Mouse (Mus musculus): ENCODE measurements around the gene Slc38a3. TPM values are rescaled to one million over a fixed set of nuclear protein-coding genes. Genes with fewer than 3 reads are reported as not detected.

Gene Slc38a3
- polyA plus RNA-seq, 1 experiment from 2014 or later = 5.3 TPM

DNA sequence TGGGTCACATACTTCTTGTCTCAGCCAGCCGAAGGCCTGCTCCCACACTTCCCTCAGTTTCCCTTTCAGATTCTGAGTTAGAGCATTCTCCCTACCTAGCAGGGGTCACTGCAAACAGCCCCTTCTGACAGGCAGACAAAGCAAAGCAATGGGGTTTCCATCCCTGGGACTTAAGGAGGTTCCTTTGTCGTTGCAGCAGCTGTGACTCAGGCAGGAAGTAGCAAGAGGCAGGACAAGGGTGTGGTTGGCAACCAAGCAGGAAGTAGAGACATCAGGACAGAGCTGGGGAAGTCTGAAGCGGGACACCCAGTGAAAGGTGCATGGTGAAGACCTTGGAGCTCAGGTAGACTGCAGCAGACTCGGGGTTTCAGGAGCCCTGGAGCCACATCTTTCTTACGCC, 44.8 kb downstream of the Slc38a3 start:
- no peak overlapping the region for H3K4me3 ChIP-seq
- peaks cover 68% of the 10 kb centered on the region for H3K36me3 ChIP-seq
- peaks cover 41% of the 10 kb centered on the region for H3K4me1 ChIP-seq
- WGBS = 80% methylated on average over 5 of the region's 5 CpGs
- no peak for ATAC-seq (ENCODE audit: low FRiP score, low read depth)
- H3K9me3 ChIP-seq = no peaks in the 10 kb centered on the region
- no peak overlapping the region for H3K27ac ChIP-seq
- no peaks in the 10 kb centered on the region for H3K27me3 ChIP-seq
- no peak overlapping the region for H3K4me2 ChIP-seq (replicated peaks)
- H3K9ac ChIP-seq = peak overlapping the region; percentile 35; the same call in 1 of the 2 replicates

DNA sequence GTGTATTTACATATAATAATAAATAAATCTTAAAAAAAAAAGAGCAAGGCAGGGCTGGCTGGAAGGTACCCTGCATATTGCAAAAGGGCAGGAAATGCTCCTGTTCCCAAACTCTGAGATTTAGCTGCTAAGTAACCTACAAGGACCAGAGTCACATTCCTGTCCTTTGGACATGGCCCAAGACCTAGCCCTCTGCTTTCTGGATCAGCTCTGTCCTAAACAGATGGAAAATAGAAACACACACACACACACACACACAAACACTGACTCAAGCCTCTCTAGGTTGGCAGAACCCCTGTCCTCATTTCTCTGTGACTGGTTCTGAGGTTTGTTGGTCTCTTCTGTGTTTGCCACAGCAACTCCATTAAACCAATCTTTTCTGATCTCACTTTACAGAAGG, 48.4 kb downstream of the Slc38a3 start:
- no peak overlapping the region for H3K4me3 ChIP-seq
- H3K4me2 ChIP-seq (replicated peaks) = no peak overlapping the region
- ATAC-seq (ENCODE audit: low FRiP score, low read depth) = no peak
- H3K36me3 ChIP-seq = peaks cover 84% of the 10 kb centered on the region
- peaks cover 6% of the 10 kb centered on the region; the same call in 1 of the 2 replicates for H3K4me1 ChIP-seq
- no peak overlapping the region for H3K9ac ChIP-seq
- no peak overlapping the region for H3K27ac ChIP-seq
- no peaks in the 10 kb centered on the region for H3K27me3 ChIP-seq
- no peaks in the 10 kb centered on the region for H3K9me3 ChIP-seq

DNA sequence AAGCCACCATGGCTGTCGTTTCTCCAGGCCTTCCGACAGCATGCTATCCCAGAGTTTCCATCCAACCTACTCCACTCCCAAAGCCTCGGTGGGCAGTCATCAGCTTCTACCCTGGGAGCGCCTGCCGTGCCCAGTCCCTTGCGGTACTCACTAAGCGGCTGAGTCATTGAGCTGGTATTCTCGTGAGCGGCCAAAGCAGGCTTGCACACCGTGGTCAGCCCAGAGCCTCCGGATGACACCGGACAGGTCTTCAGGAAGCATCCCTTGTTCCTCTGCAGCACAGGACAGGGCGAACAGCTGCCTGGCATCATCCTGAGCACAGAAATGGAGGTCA, 49.8 kb downstream of the Slc38a3 start:
- H3K36me3 ChIP-seq = peaks cover 86% of the 10 kb centered on the region
- no peaks in the 10 kb centered on the region for H3K9me3 ChIP-seq
- 0 out of 2 replicates have a peak overlapping the region, but pooled peaks have one; percentile 15 for H3K27ac ChIP-seq
- H3K4me2 ChIP-seq (replicated peaks) = no peak overlapping the region
- ATAC-seq (ENCODE audit: low FRiP score, low read depth) = no peak
- no peak overlapping the region for H3K4me3 ChIP-seq
- no peak overlapping the region for H3K9ac ChIP-seq
- H3K4me1 ChIP-seq = no peaks in the 10 kb centered on the region
- no peaks in the 10 kb centered on the region for H3K27me3 ChIP-seq
- WGBS = 81% methylated on average over 13 of the region's 13 CpGs

DNA sequence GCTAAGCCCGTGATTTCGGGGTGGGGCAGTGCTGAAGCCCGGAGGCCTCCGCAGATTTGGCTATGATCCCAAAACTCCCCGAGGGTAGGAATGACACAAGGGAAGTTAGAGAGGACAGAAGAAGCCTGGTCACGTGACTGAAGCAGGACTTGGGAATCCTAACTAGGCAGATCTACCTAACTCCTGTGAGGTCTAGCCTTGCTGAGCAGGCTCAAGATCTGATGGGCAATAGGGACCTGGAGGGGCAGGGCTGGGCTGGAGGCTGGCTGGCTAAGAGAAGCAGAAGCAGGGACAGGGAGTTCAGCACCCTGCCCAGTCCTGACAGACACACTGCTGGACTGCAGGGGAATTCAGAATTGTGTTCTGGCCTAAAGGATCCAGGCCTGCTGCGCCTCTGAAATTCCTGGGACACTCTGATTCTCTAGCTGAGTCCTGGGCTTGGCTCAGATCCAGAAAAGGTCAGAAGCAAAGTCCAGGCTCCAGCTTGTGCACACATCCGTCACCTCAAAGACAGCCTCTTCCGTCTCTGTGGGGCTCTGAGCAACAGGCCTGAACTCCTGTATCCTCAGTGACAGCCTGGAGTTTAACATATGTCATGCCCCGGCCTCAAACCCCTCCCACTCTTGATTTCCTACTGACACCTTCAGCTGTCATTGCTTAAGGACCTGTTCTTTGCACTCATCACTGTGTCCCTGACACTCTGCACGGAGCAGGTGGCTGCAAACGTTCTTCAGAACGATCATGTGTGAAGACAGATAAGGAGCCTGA, 50.4 kb downstream of the Slc38a3 start:
- no peak overlapping the region for H3K4me2 ChIP-seq (replicated peaks)
- H3K4me1 ChIP-seq = no peaks in the 10 kb centered on the region
- no peak for ATAC-seq (ENCODE audit: low FRiP score, low read depth)
- H3K4me3 ChIP-seq = no peak overlapping the region
- 66% methylated on average over 13 of the region's 13 CpGs for WGBS
- no peaks in the 10 kb centered on the region for H3K27me3 ChIP-seq
- H3K9me3 ChIP-seq = no peaks in the 10 kb centered on the region
- peaks cover 86% of the 10 kb centered on the region for H3K36me3 ChIP-seq
- H3K9ac ChIP-seq = no peak overlapping the region
- H3K27ac ChIP-seq = no peak overlapping the region

DNA sequence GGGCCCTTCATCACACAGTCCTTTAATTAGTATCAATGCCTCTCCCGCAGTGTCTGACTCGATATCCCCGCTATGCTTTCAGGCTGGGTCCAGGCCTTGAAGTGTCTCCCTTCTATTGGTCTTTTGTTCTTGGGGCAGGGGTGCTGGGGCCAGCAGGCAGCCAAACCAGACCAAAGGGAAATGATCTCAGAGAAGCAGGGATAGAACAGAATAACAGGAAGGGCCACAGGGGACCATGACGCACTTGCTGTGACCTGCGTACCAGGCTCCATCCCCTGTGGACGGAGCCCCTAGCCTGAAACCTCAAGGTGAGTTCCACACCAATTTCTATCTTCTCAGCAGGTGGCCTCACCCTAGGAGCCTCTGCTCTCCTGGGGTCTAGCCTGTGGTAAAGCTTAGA, 51.2 kb downstream of the Slc38a3 start:
- Histone ChIP-seq H3K9me3 (no peaks in the 10 kb centered on the region), H3K4me3 (no peak overlapping the region), H3K36me3 (peaks cover 81% of the 10 kb centered on the region), H3K4me2 (replicated peaks) (no peak overlapping the region), H3K27me3 (no peaks in the 10 kb centered on the region), H3K27ac (no peak overlapping the region), H3K9ac (no peak overlapping the region), H3K4me1 (peaks cover 1% of the 10 kb centered on the region)
- WGBS = 90% methylated on average over 6 of the region's 6 CpGs
- no peak for ATAC-seq (ENCODE audit: low FRiP score, low read depth)

DNA sequence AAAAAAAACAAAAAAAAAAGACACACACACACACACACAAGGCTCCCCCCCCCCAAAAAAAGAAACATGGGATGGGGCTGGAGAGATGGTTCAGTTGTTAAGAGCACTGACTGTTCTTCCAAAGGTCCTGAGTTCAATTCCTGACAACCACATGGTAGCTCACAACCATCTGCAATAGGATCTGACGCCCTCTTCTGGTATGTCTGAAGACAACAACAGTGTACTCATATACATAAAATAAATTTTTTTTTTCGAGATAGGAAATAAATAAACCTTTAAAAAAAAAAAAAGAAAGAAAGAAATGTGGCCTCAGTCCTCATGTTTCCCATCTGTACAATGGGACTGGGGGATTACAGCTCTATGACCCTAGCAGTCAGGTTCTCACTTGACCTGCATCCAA, 51.9 kb downstream of the Slc38a3 start:
- no peak for ATAC-seq (ENCODE audit: low FRiP score, low read depth)
- 79% methylated on average over 2 of the region's 2 CpGs for WGBS
- H3K9ac ChIP-seq = no peak overlapping the region
- no peak overlapping the region for H3K27ac ChIP-seq
- no peak overlapping the region for H3K4me3 ChIP-seq
- H3K36me3 ChIP-seq = peaks cover 75% of the 10 kb centered on the region
- peaks cover 4% of the 10 kb centered on the region for H3K4me1 ChIP-seq
- no peak overlapping the region for H3K4me2 ChIP-seq (replicated peaks)
- H3K9me3 ChIP-seq = no peaks in the 10 kb centered on the region
- no peaks in the 10 kb centered on the region for H3K27me3 ChIP-seq

DNA sequence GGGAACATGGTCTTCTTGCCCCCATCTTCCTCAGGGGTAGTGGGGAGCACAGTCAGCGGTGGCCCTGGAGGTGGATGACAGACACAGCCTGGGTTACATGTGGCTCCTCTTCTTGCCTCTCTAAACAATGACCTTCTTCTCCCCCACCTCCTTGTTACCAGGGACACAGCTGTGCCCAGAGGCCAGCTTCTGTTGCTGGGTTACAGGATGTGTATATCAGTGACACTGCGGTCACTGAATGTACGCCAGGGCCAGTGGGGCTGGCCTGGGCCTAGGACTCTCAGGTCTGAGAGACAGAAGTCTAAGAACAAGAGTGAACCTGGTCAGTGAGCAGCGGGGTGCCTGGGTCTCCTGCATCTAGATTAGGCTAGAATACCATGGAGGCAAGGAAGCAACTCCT, 54.3 kb downstream of the Slc38a3 start:
- H3K9ac ChIP-seq = no peak overlapping the region
- H3K4me1 ChIP-seq = peaks cover 28% of the 10 kb centered on the region
- 93% methylated on average over 4 of the region's 4 CpGs for WGBS
- ATAC-seq (ENCODE audit: low FRiP score, low read depth) = no peak
- H3K9me3 ChIP-seq = no peaks in the 10 kb centered on the region
- peaks cover 62% of the 10 kb centered on the region for H3K36me3 ChIP-seq
- H3K27me3 ChIP-seq = no peaks in the 10 kb centered on the region
- no peak overlapping the region for H3K4me3 ChIP-seq
- no peak overlapping the region for H3K27ac ChIP-seq
- H3K4me2 ChIP-seq (replicated peaks) = no peak overlapping the region

DNA sequence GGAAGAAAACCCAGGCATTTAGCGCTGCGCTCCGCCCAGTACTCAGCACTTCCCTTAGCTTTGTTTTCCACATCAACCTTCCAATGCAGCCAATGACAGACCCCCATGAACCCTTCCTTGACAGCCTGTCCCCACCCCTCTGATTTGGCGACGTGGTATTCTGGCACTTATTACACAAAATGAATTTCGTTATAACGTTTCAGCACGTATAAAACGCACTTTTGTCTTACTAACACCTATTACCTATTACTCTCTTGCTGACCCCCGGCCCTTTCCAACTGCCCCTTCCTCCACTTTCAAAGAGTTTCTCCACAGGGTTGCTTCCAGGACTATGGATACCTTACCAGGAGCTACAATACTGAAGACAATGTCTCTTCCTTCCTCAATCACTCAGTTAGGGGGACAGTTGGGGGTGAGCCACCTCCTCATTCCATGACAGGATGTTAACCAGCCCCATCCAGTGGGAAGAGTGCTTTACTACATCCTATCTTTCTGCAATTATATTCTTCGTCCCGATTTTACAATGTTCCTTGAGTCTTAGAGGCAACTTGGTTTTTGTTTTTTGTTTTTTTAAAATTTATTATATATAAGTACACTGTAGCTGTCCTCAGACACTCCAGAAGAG, 56.3 kb downstream of the Slc38a3 start:
- no peaks in the 10 kb centered on the region for H3K27me3 ChIP-seq
- peak overlapping the region; percentile 40 for H3K4me3 ChIP-seq
- ATAC-seq (ENCODE audit: low FRiP score, low read depth) = 0 out of 2 replicates have a peak, but pooled peaks have one; percentile 2
- H3K4me1 ChIP-seq = peaks cover 46% of the 10 kb centered on the region
- H3K4me2 ChIP-seq (replicated peaks) = peak overlapping the region; percentile 70
- WGBS = 11% methylated on average over 12 of the region's 12 CpGs
- peak overlapping the region; percentile 82; the same call in 1 of the 2 replicates for H3K27ac ChIP-seq
- H3K9ac ChIP-seq = peak overlapping the region; percentile 51
- no peaks in the 10 kb centered on the region for H3K9me3 ChIP-seq
- H3K36me3 ChIP-seq = peaks cover 43% of the 10 kb centered on the region

DNA sequence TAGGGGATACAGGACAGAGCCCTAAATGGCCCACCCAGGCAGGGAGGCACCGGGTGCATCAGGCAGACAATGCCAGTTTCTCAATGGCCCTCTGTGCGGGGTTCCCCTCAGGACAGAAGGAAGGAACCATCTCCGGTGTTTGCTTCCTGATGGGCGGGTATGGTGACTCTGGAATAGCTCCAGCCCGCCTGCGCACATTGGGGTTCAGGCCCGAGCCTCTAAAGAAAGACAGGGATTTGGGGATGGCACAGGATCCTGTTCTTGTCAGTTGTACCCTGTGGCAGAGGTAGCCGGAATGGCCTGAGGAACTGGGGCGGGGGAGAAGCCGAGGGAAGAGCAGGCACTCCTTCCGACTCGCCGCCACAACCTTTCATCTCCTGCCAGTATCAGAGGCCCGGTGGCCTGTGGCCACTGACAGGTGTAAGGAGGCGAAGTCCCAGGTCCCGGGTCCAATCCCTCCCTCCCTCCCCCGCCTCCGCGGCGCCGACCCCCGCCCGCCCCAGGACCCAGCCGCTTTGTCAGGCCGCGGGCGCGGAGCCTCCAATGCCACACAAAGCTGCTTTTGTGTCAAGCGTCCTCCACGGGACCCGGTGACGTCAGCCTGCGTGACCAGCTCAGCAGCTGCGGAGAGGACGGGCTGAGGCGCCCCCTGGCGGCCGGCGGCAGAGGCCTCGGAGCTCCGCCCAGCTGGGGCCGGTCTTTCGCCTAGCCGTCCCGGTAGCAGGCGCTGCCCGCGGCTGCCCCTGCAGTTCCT, 57.0 kb downstream of the Slc38a3 start:
- peak overlapping the region; percentile 66 for H3K9ac ChIP-seq
- H3K4me1 ChIP-seq = peaks cover 53% of the 10 kb centered on the region
- ATAC-seq (ENCODE audit: low FRiP score, low read depth) = peak; percentile 90
- peak overlapping the region; percentile 40 for H3K4me3 ChIP-seq
- no peaks in the 10 kb centered on the region for H3K9me3 ChIP-seq
- H3K27ac ChIP-seq = peak overlapping the region; percentile 93
- peak overlapping the region; percentile 70 for H3K4me2 ChIP-seq (replicated peaks)
- no peaks in the 10 kb centered on the region for H3K27me3 ChIP-seq
- 7% methylated on average over 45 of the region's 48 CpGs for WGBS
- peaks cover 36% of the 10 kb centered on the region for H3K36me3 ChIP-seq

DNA sequence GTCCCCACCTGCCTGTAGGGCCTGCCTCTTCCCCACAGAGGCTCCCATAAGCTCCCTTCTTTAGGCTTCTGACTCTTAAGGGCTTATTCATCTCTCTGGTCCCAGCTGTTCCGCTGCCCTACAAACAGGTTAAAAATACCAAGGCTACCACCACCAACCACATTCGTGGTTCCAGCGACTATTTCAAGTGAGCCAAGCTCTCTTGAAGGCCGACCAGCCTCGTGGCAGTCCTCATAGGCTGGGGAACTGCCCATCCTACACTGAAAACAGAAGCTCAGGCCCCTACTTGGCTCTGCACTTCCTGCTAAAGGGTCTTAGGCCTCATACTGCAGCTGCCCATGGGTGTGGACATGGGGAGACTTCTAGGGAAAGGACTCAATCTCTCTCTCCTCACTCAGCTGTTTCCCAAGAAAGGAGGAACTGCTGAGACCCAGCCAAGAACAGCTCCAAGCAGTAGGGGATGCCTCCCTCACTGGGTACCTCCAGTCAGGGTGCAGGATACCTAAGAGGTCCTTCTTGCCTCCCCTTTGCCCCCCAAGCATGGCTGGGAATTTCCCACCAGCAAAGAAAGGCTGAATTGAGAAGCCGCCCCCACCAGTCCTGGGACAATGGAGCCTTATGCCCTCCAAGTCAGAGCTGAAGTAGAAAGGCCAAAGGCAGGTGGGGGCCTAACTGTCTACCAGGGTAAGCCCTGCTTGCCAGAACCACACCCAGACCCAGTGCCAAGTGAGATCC, 57.7 kb downstream of the Slc38a3 start:
- Histone ChIP-seq H3K4me1 (peaks cover 61% of the 10 kb centered on the region), H3K27me3 (no peaks in the 10 kb centered on the region), H3K4me2 (replicated peaks) (peak overlapping the region; percentile 70), H3K4me3 (peak overlapping the region; percentile 40), H3K9me3 (no peaks in the 10 kb centered on the region), H3K27ac (peak overlapping the region; percentile 93), H3K36me3 (peaks cover 31% of the 10 kb centered on the region), H3K9ac (peak overlapping the region; percentile 66)
- ATAC-seq (ENCODE audit: low FRiP score, low read depth) = 0 out of 2 replicates have a peak, but pooled peaks have one; percentile 2
- WGBS = 73% methylated on average over 6 of the region's 6 CpGs

DNA sequence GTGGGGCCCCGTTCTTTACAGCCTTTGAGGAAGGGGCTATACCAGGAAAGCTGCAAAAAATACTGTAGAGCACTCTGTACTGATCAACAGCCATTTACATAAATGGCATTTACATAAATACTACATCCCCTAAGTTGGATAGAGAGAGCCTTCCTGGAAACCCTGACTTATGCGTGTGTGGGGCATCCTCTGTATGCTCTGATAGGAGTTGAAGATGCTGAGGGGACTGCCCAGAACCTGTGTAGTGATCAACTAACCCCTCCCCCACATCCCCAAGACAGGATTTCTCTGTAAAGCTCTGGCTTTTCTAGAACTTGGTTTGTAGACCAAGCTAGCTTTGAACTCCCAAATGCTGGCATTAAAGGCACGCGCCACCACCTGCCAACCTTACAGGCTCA, 59.9 kb downstream of the Slc38a3 start:
- H3K27ac ChIP-seq = peak overlapping the region; percentile 67
- WGBS = 58% methylated on average over 4 of the region's 4 CpGs
- H3K4me2 ChIP-seq (replicated peaks) = peak overlapping the region; percentile 63
- no peak overlapping the region for H3K4me3 ChIP-seq
- no peak overlapping the region for H3K9ac ChIP-seq
- ATAC-seq (ENCODE audit: low FRiP score, low read depth) = no peak
- H3K36me3 ChIP-seq = peaks cover 9% of the 10 kb centered on the region
- H3K4me1 ChIP-seq = peaks cover 82% of the 10 kb centered on the region
- no peaks in the 10 kb centered on the region for H3K27me3 ChIP-seq
- H3K9me3 ChIP-seq = no peaks in the 10 kb centered on the region
